Mouse (Mus musculus) bone marrow, adult 2 months (tissue): Measurements from ENCODE around the gene Gm12258.

Experiments
- CTCF ChIP-seq: fragments of 200-500 bp; IDR thresholded peaks from 2 replicates; pipeline ENCODE4 v1.5.1; 2011; ENCODE audit warnings: low read length, control low read depth; ENCODE audit not compliant: control insufficient read depth, insufficient read depth
- POLR2A ChIP-seq: fragments of 200-500 bp; IDR thresholded peaks from 2 replicates; pipeline ENCODE4 v1.6.1; 2011; ENCODE audit warnings: low read depth, mild to moderate bottlenecking, control low read depth, low read length, borderline replicate concordance; ENCODE audit not compliant: control insufficient read depth

GRCm38 (mm10) chr11:58901080-58901479 is 54.1 kb downstream of the Gm12258 start:
- TF ChIP-seq CTCF, result no peak
- no peak for TF ChIP-seq POLR2A
